ENCODE assay signal across 23 mouse cellular contexts in the genomic region with DNA sequence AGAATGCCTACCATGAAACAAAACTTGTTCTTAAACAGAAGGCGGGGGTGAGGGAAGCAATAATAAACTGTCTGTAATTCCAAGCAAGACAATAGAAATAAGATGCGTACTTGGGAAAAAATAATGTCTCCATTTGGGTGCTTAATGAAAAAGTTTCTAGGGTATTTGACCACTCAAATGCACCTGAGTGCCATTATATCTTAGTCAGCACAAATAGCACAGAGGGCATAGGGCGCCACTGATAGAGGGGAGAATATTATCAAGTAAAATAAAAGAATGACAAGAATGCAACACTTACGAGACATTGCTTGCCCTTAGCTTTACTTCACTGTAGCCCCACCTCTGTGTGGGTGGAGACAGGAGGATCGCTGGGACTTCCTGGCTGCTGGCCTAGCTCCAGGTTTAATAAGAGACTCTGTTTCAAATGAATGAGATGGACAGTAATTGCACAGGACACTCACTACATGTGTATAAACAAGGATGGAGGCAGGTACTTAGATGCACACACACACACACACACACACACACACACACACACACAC. TPM values are rescaled to one million over a fixed set of nuclear protein-coding genes. Genes with fewer than 3 reads are reported as not detected.
DNase-seq lines count a peak whose midpoint lies in the region; ATAC-seq and TF ChIP-seq lines count a peak whose summit lies in the region.
"Had no signal": no experiment of that assay in that cellular context is flagged by ENCODE, and none has a peak within 500 bp of the region (broad histone marks: within the 10 kb centered on the region; RNA-seq: fewer than 3 reads in every experiment).

No protein-coding gene starts in this region.

- no peak overlapping the region for H3K4me3 ChIP-seq in heart, embryonic 10.5 days
- no peak overlapping the region for H3K4me3 ChIP-seq in lung, embryonic 16.5 days (ENCODE audit: low read length)
- H3K4me3 ChIP-seq in MEL (ENCODE audit: control insufficient read depth in 1 of 2, insufficient read depth in 1 of 2, low read depth in 2 of 2, low read length in 2 of 2): no peak overlapping the region
- H3K4me3 ChIP-seq: forebrain, embryonic 10.5 days; forebrain, embryonic 13.5 days; gastrocnemius, adult 2 months; heart, embryonic 12.5 days; heart, embryonic 15.5 days; hindbrain, embryonic 12.5 days; hindbrain, embryonic 15.5 days had no signal

- no peaks in the 10 kb centered on the region for H3K36me3 ChIP-seq in heart, embryonic 10.5 days
- no peaks in the 10 kb centered on the region for H3K36me3 ChIP-seq in lung, embryonic 16.5 days (ENCODE audit: control insufficient read depth, insufficient read depth, low read length)
- no peaks in the 10 kb centered on the region for H3K36me3 ChIP-seq in MEL (ENCODE audit: control insufficient read depth in 1 of 2, insufficient read depth in 2 of 2, low read length in 2 of 2)
- H3K36me3 ChIP-seq: forebrain, embryonic 10.5 days; heart, embryonic 12.5 days; heart, embryonic 15.5 days; hindbrain, embryonic 12.5 days; hindbrain, embryonic 15.5 days had no signal

- no peaks in the 10 kb centered on the region for H3K27me3 ChIP-seq in heart, embryonic 10.5 days (ENCODE audit: insufficient read depth, poor library complexity, severe bottlenecking)
- no peaks in the 10 kb centered on the region for H3K27me3 ChIP-seq in lung, embryonic 16.5 days (ENCODE audit: control insufficient read depth, insufficient read depth, low read depth, low read length)
- no peaks in the 10 kb centered on the region; a peak in 1 of 4 replicates for H3K27me3 ChIP-seq in MEL (ENCODE audit: control insufficient read depth in 1 of 2, insufficient read depth in 2 of 2, low read length in 2 of 2)
- H3K27me3 ChIP-seq: forebrain, embryonic 13.5 days; heart, embryonic 12.5 days; heart, embryonic 15.5 days; hindbrain, embryonic 12.5 days; hindbrain, embryonic 15.5 days had no signal

- H3K79me2 ChIP-seq in MEL (ENCODE audit: control insufficient read depth, insufficient read depth, low read length, poor library complexity): no peaks in the 10 kb centered on the region

- no peaks in the 10 kb centered on the region for H3K4me1 ChIP-seq in heart, embryonic 10.5 days
- H3K4me1 ChIP-seq in lung, embryonic 16.5 days (replicated peaks; ENCODE audit: control insufficient read depth, insufficient read depth, low read length): no peaks in the 10 kb centered on the region
- no peaks in the 10 kb centered on the region for H3K4me1 ChIP-seq in MEL (ENCODE audit: control insufficient read depth in 1 of 2, insufficient read depth in 2 of 2, low read length in 2 of 2)
- H3K4me1 ChIP-seq: forebrain, embryonic 13.5 days; heart, embryonic 15.5 days; hindbrain, embryonic 12.5 days; hindbrain, embryonic 15.5 days had no signal

- peak; percentile 57 for DNase-seq in heart, embryonic 10.5 days (ENCODE audit: low spot score)
- DNase-seq in heart, postnatal 10 days: no peak
- no peak for DNase-seq in lung, adult 18-20 months
- DNase-seq in MEL (ENCODE audit: low read depth, low spot score): peak; percentile 38
- DNase-seq in frontal cortex, postnatal 36 days (ENCODE audit: low spot score in 2 of 2): no peak
- DNase-seq: adrenal gland, adult 8-10 months; adrenal gland, postnatal 25 days; cerebellum, adult 11-12 months; cerebellum, adult 8-10 months; cerebellum, postnatal 10 days; cerebellum, postnatal 36 days; embryo, embryonic 11 days; gastrocnemius, adult 2 months; gastrocnemius, postnatal 14 days had no signal

- no peak overlapping the region for H3K4me2 ChIP-seq in lung, embryonic 16.5 days (ENCODE audit: low read depth, low read length)
- H3K4me2 ChIP-seq: forebrain, embryonic 13.5 days; heart, embryonic 12.5 days; heart, embryonic 15.5 days; hindbrain, embryonic 12.5 days; hindbrain, embryonic 15.5 days had no signal

- TF ChIP-seq RAD21 in MEL (IDR thresholded peaks at IDR 0.05; ENCODE audit: low read depth, low read length): no peak

- H3K9ac ChIP-seq in lung, embryonic 16.5 days (ENCODE audit: low read length): no peak overlapping the region
- no peak overlapping the region for H3K9ac ChIP-seq in MEL (ENCODE audit: control insufficient read depth, low read depth, low read length, poor library complexity, severe bottlenecking)
- H3K9ac ChIP-seq: forebrain, embryonic 13.5 days; heart, embryonic 12.5 days; heart, embryonic 15.5 days; hindbrain, embryonic 12.5 days; hindbrain, embryonic 15.5 days had no signal

- H3K9me3 ChIP-seq in heart, embryonic 10.5 days: no peaks in the 10 kb centered on the region
- H3K9me3 ChIP-seq in lung, embryonic 16.5 days (ENCODE audit: control insufficient read depth, low read length): no peaks in the 10 kb centered on the region
- H3K9me3 ChIP-seq in MEL (replicated peaks; ENCODE audit: insufficient read depth, low read length): no peaks in the 10 kb centered on the region
- H3K9me3 ChIP-seq: forebrain, embryonic 13.5 days; heart, embryonic 12.5 days; heart, embryonic 15.5 days; hindbrain, embryonic 12.5 days; hindbrain, embryonic 15.5 days had no signal

- intact Hi-C loops in heart, postnatal 10 days (cut with DNase I): no loop called here

- no peak for TF ChIP-seq EP300 in MEL (IDR thresholded peaks at IDR 0.05; ENCODE audit: low read depth in 1 of 2, low read length in 2 of 2)

- no peak overlapping the region for H3K27ac ChIP-seq in heart, embryonic 10.5 days
- H3K27ac ChIP-seq in lung, embryonic 16.5 days (ENCODE audit: low read length): no peak overlapping the region
- no peak overlapping the region for H3K27ac ChIP-seq in MEL (ENCODE audit: control insufficient read depth, low read depth, low read length)
- H3K27ac ChIP-seq: forebrain, embryonic 10.5 days; forebrain, embryonic 13.5 days; gastrocnemius, adult 2 months; heart, embryonic 15.5 days; hindbrain, embryonic 12.5 days; hindbrain, embryonic 15.5 days had no signal

- WGBS in heart, embryonic 10.5 days: 60% methylated on average over 5 of the region's 5 CpGs
- WGBS in lung, embryonic 16.5 days: 43% methylated on average over 5 of the region's 5 CpGs

- TF ChIP-seq POLR2A in MEL (IDR thresholded peaks at IDR 0.05; ENCODE audit: control insufficient read depth in 1 of 2, insufficient read depth in 1 of 2, low read depth in 1 of 2, low read length in 2 of 2, poor library complexity in 1 of 2): no peak

- TF ChIP-seq CTCF in MEL (IDR thresholded peaks at IDR 0.05 in 2 of 3, conservative IDR thresholded peaks at IDR 0.05 in 1 of 3; ENCODE audit: control insufficient read depth in 1 of 3, insufficient read depth in 1 of 3, low read depth in 2 of 3, low read length in 3 of 3, poor library complexity in 1 of 3, severe bottlenecking in 1 of 3): no peak

- ATAC-seq in lung, embryonic 16.5 days (ENCODE audit: low read depth): peak; percentile 64
- ATAC-seq: activated CD4-positive, CD25-positive, alpha-beta regulatory T cell, adult 4 months; forebrain, embryonic 13.5 days; forebrain, embryonic 16.5 days had no signal

TF ChIP-seq in MEL, 35 proteins besides CTCF, POLR2A, EP300 and RAD21:
- no peak for TF ChIP-seq CHD1 (IDR thresholded peaks at IDR 0.05; ENCODE audit: low read depth, low read length)
- TF ChIP-seq TBP (IDR thresholded peaks at IDR 0.05; ENCODE audit: low read depth, low read length): no peak
- peak; percentile 33; the same call in 1 of the 2 replicates for TF ChIP-seq MAFK (IDR thresholded peaks at IDR 0.05; ENCODE audit: borderline replicate concordance, low read depth, low read length)
- no peak for TF ChIP-seq MYC (IDR thresholded peaks at IDR 0.05; ENCODE audit: low read depth, low read length)

RNA-seq across cellular contexts. Expression of a gene that starts 11.2 kb away (rescaled TPM):
- 61.3 and 67.0 TPM in 2 replicates for polyA plus RNA-seq in heart, embryonic 10.5 days (2016; fragmentation: Nextera tagmentation; extraction: Ambion mirVana)
- total RNA-seq in heart, postnatal 10 days (2021): 100 to 1,000 TPM; 124 to 128 TPM
- polyA plus RNA-seq in lung, embryonic 16.5 days (2015; fragmentation: Nextera tagmentation; extraction: Ambion mirVana): 50.0 and 63.8 TPM in 2 replicates
- 41.1 and 48.0 TPM in 2 replicates for total RNA-seq in MEL (2012; rRNA removed)
- polyA plus RNA-seq in MEL (2012; ENCODE audit: insufficient read depth in 1 of 2, insufficient read length in 2 of 2, low read depth in 1 of 2, low replicate concordance in 2 of 2, missing spikeins in 1 of 2): 10 to 100 TPM in 1 of 2 experiments, not detected in 1; 28.9 TPM

Comparison
In these comparisons a context has a peak if more than half of its experiments do, and no peak if none do; other contexts are left out.
1. DNase-seq: peak in heart, embryonic 10.5 days (single experiment) and MEL (single experiment); none in heart, postnatal 10 days (0 of 2), lung, adult 18-20 months (0 of 2) and frontal cortex, postnatal 36 days (0 of 2).